Mouse (Mus musculus): ENCODE results near the gene Otub1. TPM values are rescaled to one million over a fixed set of nuclear protein-coding genes. Genes with fewer than 3 reads are reported as not detected.
A peak's percentile ranks its signal among the peaks of the same experiment; 100 is the strongest.

Otub1 gene
- polyA plus RNA-seq, 1 experiment = 176 TPM

DNA sequence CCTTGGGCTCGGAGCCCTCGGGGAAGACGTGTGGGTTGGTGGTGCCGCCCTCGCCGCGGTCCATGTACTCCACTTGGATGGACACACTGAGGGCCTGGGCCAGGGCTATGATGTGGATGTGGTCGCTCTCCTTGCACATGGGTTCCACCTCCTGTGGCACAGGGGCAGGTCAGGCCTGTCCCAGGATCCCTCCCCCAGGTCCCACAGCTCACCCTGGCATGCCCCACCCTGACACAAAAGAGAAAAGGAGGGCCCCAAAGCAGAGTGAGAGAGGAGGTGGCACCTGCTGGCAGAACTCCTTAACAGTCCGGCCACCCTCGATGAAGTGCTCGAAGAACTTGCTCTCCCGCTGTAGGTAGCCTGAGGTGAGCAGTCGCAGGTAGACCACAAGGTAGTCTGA is 7.0 kb downstream of the Otub1 start:
- no peak for DNase-seq
- WGBS = 98% methylated on average over 13 of the region's 13 CpGs
- Histone ChIP-seq H3K4me3 (ENCODE audit: control insufficient read depth, insufficient read depth, low read length) (no peak overlapping the region), H3K4me1 (replicated peaks; ENCODE audit: control insufficient read depth, insufficient read depth, low read length) (peaks cover 1% of the 10 kb centered on the region; the same call in 1 of the 2 replicates), H3K36me3 (ENCODE audit: control insufficient read depth, insufficient read depth, low read length) (peaks cover 53% of the 10 kb centered on the region), H3K27ac (ENCODE audit: control insufficient read depth, insufficient read depth, low read length) (no peak overlapping the region), H3K27me3 (ENCODE audit: control insufficient read depth, insufficient read depth, low read length) (no peaks in the 10 kb centered on the region; the same call in 1 of the 2 replicates)
- no peak for TF ChIP-seq POLR2A (IDR thresholded peaks at IDR 0.05; ENCODE audit: control insufficient read depth, extremely low read depth, insufficient read depth, low read length, poor library complexity)
- no peak for TF ChIP-seq CTCF (IDR thresholded peaks at IDR 0.05; ENCODE audit: borderline replicate concordance, control insufficient read depth, extremely low read depth, insufficient read depth, low read length, poor library complexity)

DNA sequence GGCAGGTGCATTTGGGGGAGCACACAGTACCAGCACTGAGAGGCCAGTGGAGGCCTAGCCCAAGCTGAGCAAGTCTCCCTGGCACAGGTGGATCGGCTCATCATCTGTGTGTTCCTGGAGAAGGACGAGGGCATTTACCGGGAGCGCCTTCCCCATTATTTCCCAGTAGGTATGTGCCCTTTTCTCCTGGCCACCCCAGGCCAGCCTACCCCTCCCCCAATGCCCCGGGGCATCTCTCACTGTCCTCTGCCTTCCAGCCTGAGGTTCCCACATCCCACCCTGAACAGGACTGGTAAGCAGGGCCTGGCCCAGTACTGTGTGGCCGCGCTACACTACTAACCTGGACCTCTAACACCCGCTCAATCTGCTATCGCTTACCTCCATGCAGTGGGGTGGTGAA is 8.7 kb downstream of the Otub1 start:
- H3K4me1 ChIP-seq (replicated peaks; ENCODE audit: control insufficient read depth, insufficient read depth, low read length) = no peaks in the 10 kb centered on the region
- no peak overlapping the region for H3K4me3 ChIP-seq (ENCODE audit: control insufficient read depth, insufficient read depth, low read length)
- H3K27me3 ChIP-seq (ENCODE audit: control insufficient read depth, insufficient read depth, low read length) = no peaks in the 10 kb centered on the region; the same call in 1 of the 2 replicates
- no peak for TF ChIP-seq POLR2A (IDR thresholded peaks at IDR 0.05; ENCODE audit: control insufficient read depth, extremely low read depth, insufficient read depth, low read length, poor library complexity)
- no peak for TF ChIP-seq CTCF (IDR thresholded peaks at IDR 0.05; ENCODE audit: borderline replicate concordance, control insufficient read depth, extremely low read depth, insufficient read depth, low read length, poor library complexity)
- DNase-seq = no peak
- H3K36me3 ChIP-seq (ENCODE audit: control insufficient read depth, insufficient read depth, low read length) = peaks cover 44% of the 10 kb centered on the region
- WGBS = 98% methylated on average over 9 of the region's 9 CpGs
- H3K27ac ChIP-seq (ENCODE audit: control insufficient read depth, insufficient read depth, low read length) = no peak overlapping the region

DNA sequence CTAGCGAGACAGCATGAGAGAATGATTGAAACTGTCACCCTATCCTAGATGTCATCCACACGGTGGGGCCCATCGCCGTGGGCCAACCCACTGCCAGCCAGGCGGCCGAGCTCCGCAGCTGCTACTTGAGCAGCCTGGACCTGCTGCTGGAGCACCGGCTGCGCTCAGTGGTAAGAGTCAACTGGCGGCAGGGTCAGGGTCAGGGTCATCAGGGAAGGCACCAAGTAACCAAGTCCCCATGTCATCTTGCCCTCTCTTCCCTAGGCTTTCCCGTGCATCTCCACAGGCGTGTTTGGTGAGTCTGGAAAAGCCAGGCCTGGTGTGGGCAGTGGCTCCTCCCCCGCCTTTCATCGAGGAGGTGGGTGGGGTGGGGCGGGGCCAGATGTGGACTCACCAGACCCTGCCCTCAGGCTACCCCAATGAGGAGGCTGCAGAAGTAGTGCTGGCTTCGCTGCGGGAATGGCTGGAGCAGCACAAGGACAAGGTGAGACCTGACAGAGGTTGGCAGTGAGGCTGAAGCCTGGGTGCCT is 9.3 kb downstream of the Otub1 start:
- DNase-seq = no peak
- WGBS = 84% methylated on average over 17 of the region's 17 CpGs
- Histone ChIP-seq H3K27me3 (ENCODE audit: control insufficient read depth, insufficient read depth, low read length) (no peaks in the 10 kb centered on the region; the same call in 1 of the 2 replicates), H3K4me3 (ENCODE audit: control insufficient read depth, insufficient read depth, low read length) (no peak overlapping the region), H3K36me3 (ENCODE audit: control insufficient read depth, insufficient read depth, low read length) (peaks cover 44% of the 10 kb centered on the region), H3K27ac (ENCODE audit: control insufficient read depth, insufficient read depth, low read length) (no peak overlapping the region), H3K4me1 (replicated peaks; ENCODE audit: control insufficient read depth, insufficient read depth, low read length) (no peaks in the 10 kb centered on the region)
- no peak for TF ChIP-seq POLR2A (IDR thresholded peaks at IDR 0.05; ENCODE audit: control insufficient read depth, extremely low read depth, insufficient read depth, low read length, poor library complexity)
- TF ChIP-seq CTCF (IDR thresholded peaks at IDR 0.05; ENCODE audit: borderline replicate concordance, control insufficient read depth, extremely low read depth, insufficient read depth, low read length, poor library complexity) = no peak

GRCm38 (mm10) chr19:7195900-7196728 is 10.0 kb downstream of the Otub1 start:
- no peak overlapping the region for H3K27ac ChIP-seq (ENCODE audit: control insufficient read depth, insufficient read depth, low read length)
- peaks cover 39% of the 10 kb centered on the region for H3K36me3 ChIP-seq (ENCODE audit: control insufficient read depth, insufficient read depth, low read length)
- DNase-seq = peak; percentile 46
- 51% methylated on average over 33 of the region's 33 CpGs for WGBS
- H3K4me3 ChIP-seq (ENCODE audit: control insufficient read depth, insufficient read depth, low read length) = no peak overlapping the region
- TF ChIP-seq CTCF (IDR thresholded peaks at IDR 0.05; ENCODE audit: borderline replicate concordance, control insufficient read depth, extremely low read depth, insufficient read depth, low read length, poor library complexity) = peak; percentile 88
- no peak for TF ChIP-seq POLR2A (IDR thresholded peaks at IDR 0.05; ENCODE audit: control insufficient read depth, extremely low read depth, insufficient read depth, low read length, poor library complexity)
- no peaks in the 10 kb centered on the region for H3K4me1 ChIP-seq (replicated peaks; ENCODE audit: control insufficient read depth, insufficient read depth, low read length)
- H3K27me3 ChIP-seq (ENCODE audit: control insufficient read depth, insufficient read depth, low read length) = no peaks in the 10 kb centered on the region; the same call in 1 of the 2 replicates

DNA sequence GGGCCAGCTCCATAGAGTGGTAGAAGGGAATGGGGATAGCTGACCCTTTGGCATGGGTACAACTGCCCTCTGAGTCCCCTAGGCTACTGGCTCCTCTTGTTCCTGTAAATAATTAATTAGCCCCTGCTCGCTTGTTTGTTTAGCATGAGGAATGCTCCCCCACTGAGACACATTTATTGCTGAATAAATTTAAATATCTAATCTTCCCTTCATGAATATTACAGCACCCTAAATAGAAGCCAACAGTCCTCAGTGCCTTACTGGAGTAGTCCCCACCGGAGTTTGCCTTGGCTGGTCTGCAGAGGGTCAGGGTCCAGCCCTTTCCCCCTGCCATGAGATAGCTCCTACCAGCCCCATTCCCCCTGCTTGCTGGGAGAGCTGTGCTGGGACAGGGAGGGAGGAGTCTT is 13.6 kb downstream of the Otub1 start:
- DNase-seq = no peak
- H3K27me3 ChIP-seq (ENCODE audit: control insufficient read depth, insufficient read depth, low read length) = no peaks in the 10 kb centered on the region; the same call in 1 of the 2 replicates
- peaks cover 4% of the 10 kb centered on the region; the same call in 1 of the 2 replicates for H3K36me3 ChIP-seq (ENCODE audit: control insufficient read depth, insufficient read depth, low read length)
- WGBS = 92% methylated on average over 2 of the region's 2 CpGs
- no peak overlapping the region for H3K4me3 ChIP-seq (ENCODE audit: control insufficient read depth, insufficient read depth, low read length)
- no peak overlapping the region for H3K27ac ChIP-seq (ENCODE audit: control insufficient read depth, insufficient read depth, low read length)
- H3K4me1 ChIP-seq (replicated peaks; ENCODE audit: control insufficient read depth, insufficient read depth, low read length) = no peaks in the 10 kb centered on the region
- no peak for TF ChIP-seq POLR2A (IDR thresholded peaks at IDR 0.05; ENCODE audit: control insufficient read depth, extremely low read depth, insufficient read depth, low read length, poor library complexity)
- TF ChIP-seq CTCF (IDR thresholded peaks at IDR 0.05; ENCODE audit: borderline replicate concordance, control insufficient read depth, extremely low read depth, insufficient read depth, low read length, poor library complexity) = no peak

DNA sequence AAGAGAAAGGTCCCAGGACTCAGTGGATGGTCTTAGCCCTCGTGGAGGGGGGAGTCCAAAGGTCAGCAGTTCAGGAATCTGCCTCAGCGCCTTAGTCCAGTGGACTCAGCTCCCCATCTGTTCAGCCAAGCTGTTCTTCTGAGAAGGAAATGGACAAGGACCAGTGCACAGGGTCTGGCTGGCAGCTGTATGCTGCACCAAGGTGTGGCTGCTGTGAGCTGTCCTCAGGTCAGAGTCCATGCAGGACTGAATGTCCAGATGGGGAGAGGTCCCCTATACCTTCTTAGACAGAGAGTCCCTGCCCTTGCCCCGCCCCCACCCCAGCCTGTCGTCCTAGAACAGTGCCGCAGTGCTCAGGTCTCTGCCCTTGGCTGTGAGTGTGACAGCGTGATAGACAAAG is 14.5 kb downstream of the Otub1 start:
- no peak for TF ChIP-seq CTCF (IDR thresholded peaks at IDR 0.05; ENCODE audit: borderline replicate concordance, control insufficient read depth, extremely low read depth, insufficient read depth, low read length, poor library complexity)
- no peak for TF ChIP-seq POLR2A (IDR thresholded peaks at IDR 0.05; ENCODE audit: control insufficient read depth, extremely low read depth, insufficient read depth, low read length, poor library complexity)
- H3K27me3 ChIP-seq (ENCODE audit: control insufficient read depth, insufficient read depth, low read length) = no peaks in the 10 kb centered on the region; the same call in 1 of the 2 replicates
- no peak overlapping the region for H3K27ac ChIP-seq (ENCODE audit: control insufficient read depth, insufficient read depth, low read length)
- WGBS = 71% methylated on average over 6 of the region's 6 CpGs
- no peak overlapping the region for H3K4me3 ChIP-seq (ENCODE audit: control insufficient read depth, insufficient read depth, low read length)
- no peak for DNase-seq
- no peaks in the 10 kb centered on the region for H3K4me1 ChIP-seq (replicated peaks; ENCODE audit: control insufficient read depth, insufficient read depth, low read length)
- H3K36me3 ChIP-seq (ENCODE audit: control insufficient read depth, insufficient read depth, low read length) = no peaks in the 10 kb centered on the region

Measured in thymus, adult 2 months (tissue).